Mouse (Mus musculus): ENCODE results near the gene Trpm3. TPM values are rescaled to one million over a fixed set of nuclear protein-coding genes. Genes with fewer than 3 reads are reported as not detected.

The Trpm3 gene
- polyA plus RNA-seq, 1 experiment: 1.1 TPM

DNA sequence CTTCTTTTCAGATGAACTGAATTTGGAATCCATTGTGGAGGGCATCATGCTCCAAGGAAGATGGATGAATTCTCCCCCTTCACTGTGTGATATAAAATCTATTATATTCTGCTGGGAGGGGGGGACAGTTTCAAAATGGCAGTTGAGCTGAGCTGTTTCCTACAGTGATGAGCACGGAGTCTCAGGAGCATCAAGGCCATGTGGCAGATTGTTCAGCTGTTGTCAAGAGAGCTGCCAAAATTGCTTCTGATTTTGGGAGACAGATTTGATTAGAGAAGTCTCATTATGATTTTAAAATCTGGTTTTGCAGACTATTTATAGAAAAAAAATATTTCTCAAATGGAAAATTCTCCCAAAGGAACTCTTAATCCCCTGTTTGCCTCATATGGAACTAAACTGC is 255.9 kb downstream of the Trpm3 start:
- Histone ChIP-seq H3K4me3 (ENCODE audit: insufficient read depth, low read depth, low read length) (no peak overlapping the region), H3K4me1 (ENCODE audit: control insufficient read depth, insufficient read depth, insufficient read length, low read length) (no peaks in the 10 kb centered on the region), H3K27ac (replicated peaks; ENCODE audit: low read depth, low read length) (no peak overlapping the region)

DNA sequence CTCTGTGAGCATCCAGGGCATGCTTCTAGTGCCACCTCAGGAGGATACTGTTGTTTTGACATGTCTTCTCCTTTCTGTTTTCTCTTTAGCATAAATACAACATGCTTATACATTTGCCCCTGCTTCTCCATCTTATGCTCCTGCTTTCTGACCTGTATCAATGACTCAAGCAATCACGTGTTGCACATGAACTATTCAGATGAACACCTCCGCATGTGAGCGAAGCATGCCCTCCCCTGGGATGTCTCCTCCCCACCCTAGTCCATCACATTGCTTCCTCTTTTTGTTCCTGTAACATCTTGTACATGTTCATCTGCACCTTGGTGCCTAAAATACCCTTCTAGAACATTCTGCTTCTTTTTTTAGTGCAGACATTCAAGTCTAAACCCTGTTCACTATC is 265.2 kb downstream of the Trpm3 start:
- Histone ChIP-seq H3K27ac (replicated peaks; ENCODE audit: low read depth, low read length) (no peak overlapping the region), H3K4me3 (ENCODE audit: insufficient read depth, low read depth, low read length) (no peak overlapping the region), H3K4me1 (ENCODE audit: control insufficient read depth, insufficient read depth, insufficient read length, low read length) (no peaks in the 10 kb centered on the region)

DNA sequence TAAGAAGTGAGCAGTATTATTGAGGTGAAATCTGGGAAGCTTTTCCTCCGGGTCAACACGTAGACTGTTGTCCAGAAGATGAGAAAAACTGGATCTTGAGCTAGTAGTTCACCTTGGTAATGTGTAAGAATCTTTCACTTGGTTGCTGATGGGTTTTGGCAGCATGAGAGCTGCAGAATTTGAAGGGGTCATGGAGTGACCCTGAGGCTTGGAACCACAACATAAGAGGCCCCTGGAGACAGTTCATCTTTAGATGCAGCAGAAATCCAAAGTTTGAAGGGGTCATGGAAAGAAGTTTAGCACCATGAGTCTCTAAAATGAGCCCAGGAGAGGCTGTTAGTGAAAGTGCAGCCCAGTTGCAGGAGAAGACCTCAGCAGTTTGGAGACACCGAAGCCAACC is 279.4 kb downstream of the Trpm3 start:
- Histone ChIP-seq H3K4me1 (ENCODE audit: control insufficient read depth, insufficient read depth, insufficient read length, low read length) (no peaks in the 10 kb centered on the region), H3K4me3 (ENCODE audit: insufficient read depth, low read depth, low read length) (no peak overlapping the region), H3K27ac (replicated peaks; ENCODE audit: low read depth, low read length) (no peak overlapping the region)

DNA sequence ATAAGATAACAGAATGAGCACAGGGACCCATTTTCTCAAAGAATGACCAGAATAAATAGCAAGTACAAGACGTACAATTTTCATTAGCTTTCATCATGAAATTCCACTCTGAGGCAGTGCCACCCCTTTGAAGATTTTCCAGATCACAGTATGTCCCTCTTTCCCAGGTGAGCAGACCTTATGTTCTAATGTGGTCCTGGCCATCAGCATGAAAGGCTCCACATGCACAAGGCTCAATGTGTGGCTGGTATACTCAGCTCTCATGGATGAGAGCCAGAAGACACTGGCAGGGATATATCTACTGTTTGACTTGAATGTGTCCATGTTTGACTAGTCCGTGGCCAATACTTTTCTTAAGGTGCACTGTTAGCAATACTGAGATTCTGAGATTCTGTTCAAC is 298.4 kb downstream of the Trpm3 start:
- Histone ChIP-seq H3K4me1 (ENCODE audit: control insufficient read depth, insufficient read depth, insufficient read length, low read length) (no peaks in the 10 kb centered on the region), H3K27ac (replicated peaks; ENCODE audit: low read depth, low read length) (no peak overlapping the region), H3K4me3 (ENCODE audit: insufficient read depth, low read depth, low read length) (no peak overlapping the region)

DNA sequence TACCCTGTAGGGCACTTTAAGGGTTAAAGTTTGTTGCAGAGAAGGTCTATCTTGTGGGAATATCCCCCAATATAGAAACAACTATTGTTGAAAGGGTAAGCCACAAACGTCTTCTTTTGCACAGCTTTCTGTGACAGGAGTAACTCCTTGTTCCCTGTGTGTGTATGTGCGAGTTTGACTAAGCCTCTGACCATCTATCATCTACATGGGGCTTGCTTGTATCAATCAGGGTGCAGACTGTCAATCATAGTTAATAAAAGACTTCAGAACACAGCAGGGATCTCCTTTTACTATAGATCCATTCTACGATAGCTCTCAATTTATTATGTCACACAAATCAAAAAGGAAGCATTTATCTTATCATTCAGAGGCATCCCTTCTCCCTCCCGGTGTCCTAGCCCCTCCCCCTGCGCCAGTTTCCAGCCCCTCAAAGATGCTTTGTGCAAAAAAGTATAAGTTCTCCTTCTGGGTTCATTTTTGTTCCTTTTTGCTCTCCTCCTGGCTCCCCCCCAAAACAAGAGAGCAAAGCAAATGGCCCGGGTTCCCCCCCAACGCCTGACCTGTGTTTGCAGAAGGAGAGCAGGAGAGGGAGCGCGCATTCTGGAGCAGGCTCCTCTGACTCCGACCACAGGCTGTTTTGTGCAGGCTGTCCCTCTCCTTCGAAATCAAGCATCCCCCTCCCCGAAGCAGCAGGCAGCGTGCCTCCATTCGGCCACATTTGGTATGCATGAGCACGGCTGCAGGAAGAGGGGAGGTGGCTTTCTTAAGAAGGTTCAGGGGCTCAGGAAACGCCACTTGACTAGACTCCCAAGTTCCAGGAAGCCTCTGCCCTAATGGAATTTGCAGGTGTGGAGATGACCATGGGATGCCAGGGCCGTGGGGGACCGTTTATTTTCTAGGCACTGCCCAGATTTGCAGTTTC is 308.8 kb downstream of the Trpm3 start:
- Histone ChIP-seq H3K4me1 (ENCODE audit: control insufficient read depth, insufficient read depth, insufficient read length, low read length) (no peaks in the 10 kb centered on the region), H3K27ac (replicated peaks; ENCODE audit: low read depth, low read length) (peak overlapping the region; percentile 74), H3K4me3 (ENCODE audit: insufficient read depth, low read depth, low read length) (peak overlapping the region; percentile 63)

DNA sequence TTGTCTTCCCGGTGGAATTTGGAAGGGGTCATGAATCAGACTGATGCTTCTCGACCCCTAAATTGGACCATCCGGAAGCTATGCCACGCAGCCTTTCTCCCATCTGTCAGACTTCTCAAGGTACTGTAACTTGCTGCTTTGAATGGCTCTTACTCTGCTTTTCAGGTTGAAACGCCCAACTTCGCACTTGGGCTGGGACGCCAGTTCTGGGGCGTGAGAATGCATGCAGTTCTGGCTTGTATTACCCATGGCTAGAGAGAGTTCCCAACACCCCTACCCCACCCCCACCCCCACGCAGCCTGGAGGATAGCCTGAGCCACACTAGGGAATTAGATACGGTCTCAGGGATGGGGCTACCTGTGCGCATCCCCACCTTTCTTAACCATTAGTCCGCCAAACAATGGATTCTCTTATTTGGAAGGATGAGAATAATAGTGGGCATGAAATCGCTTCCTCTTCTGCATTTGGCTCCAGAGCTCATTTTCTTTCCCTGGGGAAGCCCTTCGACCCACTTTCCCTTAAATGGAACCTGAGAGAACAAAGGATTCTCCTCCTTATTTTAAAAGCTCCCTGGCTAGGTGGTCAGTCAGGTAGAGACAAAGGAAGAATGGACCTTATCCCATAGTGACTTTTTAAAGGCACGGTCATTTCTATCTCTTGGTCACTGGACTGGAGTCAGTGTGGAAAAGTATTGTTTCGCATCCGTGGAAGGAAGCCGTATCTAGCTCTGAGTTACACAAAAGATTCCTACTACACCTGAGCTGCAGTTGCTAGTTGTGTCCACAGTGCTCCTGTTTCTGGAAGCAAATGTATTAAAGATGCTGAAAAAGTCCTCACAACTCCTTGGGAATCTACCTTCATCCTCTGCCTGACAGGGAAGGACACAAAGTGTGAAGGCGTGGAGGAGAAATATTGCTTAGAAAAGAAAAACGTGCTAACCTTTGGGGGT is 309.8 kb downstream of the Trpm3 start:
- Histone ChIP-seq H3K4me3 (ENCODE audit: insufficient read depth, low read depth, low read length) (peak overlapping the region; percentile 63), H3K4me1 (ENCODE audit: control insufficient read depth, insufficient read depth, insufficient read length, low read length) (no peaks in the 10 kb centered on the region), H3K27ac (replicated peaks; ENCODE audit: low read depth, low read length) (peak overlapping the region; percentile 74)

DNA sequence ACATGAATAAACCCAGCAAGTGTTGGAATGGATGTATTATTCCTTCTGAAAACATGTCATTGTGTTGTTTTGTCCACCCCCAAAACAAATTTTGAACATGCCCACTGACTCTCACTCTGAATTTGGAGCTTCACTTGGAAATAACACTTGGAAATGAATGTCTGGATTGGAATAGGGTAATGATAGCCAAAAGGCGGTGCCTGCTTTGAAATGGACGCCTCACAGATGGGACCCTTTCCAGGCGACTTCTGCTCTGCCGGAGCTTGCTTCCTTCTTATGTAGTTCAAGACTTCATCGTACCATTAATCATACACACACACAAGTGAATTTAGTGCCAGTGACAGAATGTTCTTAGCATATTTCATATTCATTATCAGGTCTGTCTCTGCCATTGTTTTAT is 312.4 kb downstream of the Trpm3 start:
- Histone ChIP-seq H3K4me1 (ENCODE audit: control insufficient read depth, insufficient read depth, insufficient read length, low read length) (peaks cover 2% of the 10 kb centered on the region), H3K4me3 (ENCODE audit: insufficient read depth, low read depth, low read length) (no peak overlapping the region), H3K27ac (replicated peaks; ENCODE audit: low read depth, low read length) (no peak overlapping the region)

DNA sequence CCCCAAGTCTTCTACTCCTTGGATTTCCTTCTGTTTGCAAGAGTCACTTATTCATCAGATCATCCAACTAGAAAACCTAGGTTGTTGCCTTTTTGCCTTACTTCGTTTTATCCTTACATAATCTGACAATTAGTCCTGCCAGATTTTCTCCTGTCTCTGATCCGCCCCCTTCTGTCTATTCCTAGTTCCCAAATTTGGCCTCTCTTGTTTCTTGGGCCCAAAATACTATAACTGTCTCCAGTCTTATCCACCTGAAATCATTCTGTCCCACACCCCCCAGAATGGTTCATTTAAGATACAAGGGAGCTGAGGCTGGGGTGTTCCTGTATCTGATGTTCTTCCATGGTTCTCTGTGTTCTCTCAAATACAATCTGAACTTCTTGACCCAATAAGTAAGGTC is 318.1 kb downstream of the Trpm3 start:
- H3K27ac ChIP-seq (replicated peaks; ENCODE audit: low read depth, low read length): no peak overlapping the region
- H3K4me1 ChIP-seq (ENCODE audit: control insufficient read depth, insufficient read depth, insufficient read length, low read length): peaks cover 2% of the 10 kb centered on the region
- H3K4me3 ChIP-seq (ENCODE audit: insufficient read depth, low read depth, low read length): no peak overlapping the region

DNA sequence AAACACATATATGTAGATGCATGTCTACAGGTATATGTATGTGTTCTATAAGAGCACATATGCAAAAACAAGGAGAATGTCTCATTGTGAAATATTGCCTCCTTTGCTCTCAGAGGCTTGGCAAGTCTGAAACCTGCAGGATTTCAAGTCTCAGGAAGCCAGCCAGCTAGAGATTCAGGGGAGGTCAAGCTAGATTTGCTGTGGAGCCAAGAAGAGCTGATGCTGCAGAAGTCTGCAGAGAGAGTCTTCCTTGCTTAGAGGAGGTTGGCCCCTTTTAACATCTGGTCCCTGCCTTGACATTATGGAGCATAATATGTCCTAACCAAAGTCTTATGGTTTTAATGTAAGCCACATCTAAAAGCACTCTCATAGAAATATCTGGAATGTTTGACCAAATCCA is 323.2 kb downstream of the Trpm3 start:
- Histone ChIP-seq H3K4me1 (ENCODE audit: control insufficient read depth, insufficient read depth, insufficient read length, low read length) (no peaks in the 10 kb centered on the region), H3K27ac (replicated peaks; ENCODE audit: low read depth, low read length) (no peak overlapping the region), H3K4me3 (ENCODE audit: insufficient read depth, low read depth, low read length) (no peak overlapping the region)

DNA sequence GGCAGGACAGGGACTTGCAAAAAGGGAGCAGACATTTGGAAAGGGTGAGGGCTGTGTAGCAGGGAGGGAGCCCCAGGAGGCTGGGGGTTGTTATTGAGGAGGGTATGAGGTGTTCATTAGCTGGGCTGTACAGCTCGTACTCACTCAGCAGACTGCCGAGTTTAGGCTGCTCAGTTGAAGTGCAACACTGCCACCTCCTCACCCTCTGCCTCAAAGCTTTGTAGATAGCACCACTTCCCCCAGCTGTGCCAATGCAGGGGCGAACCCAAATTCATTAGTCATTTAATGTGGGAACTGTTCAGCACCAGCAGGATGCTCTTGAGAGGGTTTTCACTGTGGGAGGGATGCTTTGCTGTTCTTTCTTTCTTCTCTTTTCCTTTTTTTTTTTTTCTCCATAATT is 324.7 kb downstream of the Trpm3 start:
- no peak overlapping the region for H3K27ac ChIP-seq (replicated peaks; ENCODE audit: low read depth, low read length)
- no peak overlapping the region for H3K4me3 ChIP-seq (ENCODE audit: insufficient read depth, low read depth, low read length)
- no peaks in the 10 kb centered on the region for H3K4me1 ChIP-seq (ENCODE audit: control insufficient read depth, insufficient read depth, insufficient read length, low read length)

DNA sequence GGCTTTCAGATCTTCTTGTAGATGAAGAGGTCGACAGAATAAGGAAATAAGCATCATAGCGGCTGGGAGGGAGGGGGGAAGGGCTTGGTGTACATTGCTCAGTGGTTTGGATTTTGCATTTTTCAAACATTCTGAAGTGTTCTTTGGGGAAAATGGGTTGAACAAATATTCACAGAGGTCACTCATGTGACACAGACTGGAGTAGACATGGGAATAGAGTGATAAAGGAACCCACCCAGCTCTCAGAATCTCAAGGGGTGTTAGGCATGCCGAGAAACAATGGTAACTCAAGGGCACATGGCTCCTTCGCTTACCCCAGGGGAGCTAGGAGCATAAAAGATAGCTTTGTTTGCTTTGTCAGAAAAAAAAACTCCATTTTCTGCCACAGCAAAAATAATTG is 330.8 kb downstream of the Trpm3 start:
- Histone ChIP-seq H3K4me1 (ENCODE audit: control insufficient read depth, insufficient read depth, insufficient read length, low read length) (no peaks in the 10 kb centered on the region), H3K27ac (replicated peaks; ENCODE audit: low read depth, low read length) (no peak overlapping the region), H3K4me3 (ENCODE audit: insufficient read depth, low read depth, low read length) (no peak overlapping the region)

DNA sequence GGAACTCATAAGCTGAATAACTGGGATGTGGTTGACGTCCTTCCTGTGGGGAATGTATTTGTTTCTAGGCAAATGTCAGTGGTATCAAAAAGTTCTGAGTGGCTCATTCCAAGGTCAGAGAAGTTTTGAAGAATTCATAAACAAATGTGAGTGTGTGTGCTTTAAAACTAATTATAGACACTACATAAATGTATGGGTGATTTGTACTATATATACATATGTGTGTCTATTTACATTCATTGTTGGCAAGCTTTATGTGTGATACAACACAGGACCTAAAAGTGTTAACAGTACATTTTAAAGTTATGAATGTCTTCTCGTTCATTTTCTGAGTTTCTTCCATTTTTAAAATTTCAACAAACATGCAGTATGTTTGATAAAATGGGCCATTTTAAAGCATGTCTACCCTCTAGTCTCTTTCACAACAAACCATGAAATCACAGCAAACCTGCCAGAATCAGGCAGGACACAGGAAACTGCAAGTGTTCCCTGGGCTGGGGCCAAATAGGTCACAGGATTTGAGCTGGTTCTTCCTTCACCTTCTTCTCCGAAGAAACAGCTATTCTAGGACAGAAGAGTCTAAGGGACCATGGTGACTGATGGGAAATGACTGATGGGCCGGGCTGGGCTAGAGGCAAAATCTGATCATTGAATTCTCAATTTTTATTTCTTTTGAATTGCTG is 334.3 kb downstream of the Trpm3 start:
- no peaks in the 10 kb centered on the region for H3K4me1 ChIP-seq (ENCODE audit: control insufficient read depth, insufficient read depth, insufficient read length, low read length)
- no peak overlapping the region for H3K4me3 ChIP-seq (ENCODE audit: insufficient read depth, low read depth, low read length)
- H3K27ac ChIP-seq (replicated peaks; ENCODE audit: low read depth, low read length): no peak overlapping the region

DNA sequence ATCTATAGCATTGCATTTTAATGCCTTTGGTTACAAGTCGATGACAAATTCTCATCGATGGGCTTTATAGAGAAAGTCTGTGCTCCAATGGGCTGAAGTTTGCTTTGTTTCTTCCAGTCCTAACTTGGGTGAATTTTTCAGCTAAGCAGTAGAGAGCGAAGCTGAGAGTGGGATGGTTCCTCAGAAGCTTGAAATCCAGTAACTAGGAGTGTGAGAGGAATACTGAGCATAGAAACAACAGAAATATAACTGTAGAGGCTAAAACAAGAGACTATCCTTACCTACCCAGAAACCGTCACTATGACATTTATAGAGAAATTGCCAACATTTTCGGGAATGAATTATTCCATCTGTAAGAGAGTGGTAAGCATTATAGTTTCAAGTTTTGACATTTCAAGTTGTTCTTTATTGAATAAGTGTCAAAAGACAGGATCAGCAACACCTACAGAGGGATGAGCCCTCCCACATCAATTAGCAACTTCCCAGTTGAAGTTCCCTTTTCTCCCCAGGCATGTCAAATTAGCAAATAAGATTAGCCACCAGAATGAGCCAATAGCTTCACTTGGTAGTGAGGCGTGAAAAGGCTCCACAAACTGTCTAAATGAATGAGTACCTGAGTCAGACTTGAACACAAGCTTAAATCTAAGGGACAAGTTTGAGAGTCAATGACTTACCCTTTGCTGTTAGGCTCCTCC is 339.6 kb downstream of the Trpm3 start:
- H3K4me3 ChIP-seq (ENCODE audit: insufficient read depth, low read depth, low read length): no peak overlapping the region
- no peaks in the 10 kb centered on the region for H3K4me1 ChIP-seq (ENCODE audit: control insufficient read depth, insufficient read depth, insufficient read length, low read length)
- no peak overlapping the region for H3K27ac ChIP-seq (replicated peaks; ENCODE audit: low read depth, low read length)

DNA sequence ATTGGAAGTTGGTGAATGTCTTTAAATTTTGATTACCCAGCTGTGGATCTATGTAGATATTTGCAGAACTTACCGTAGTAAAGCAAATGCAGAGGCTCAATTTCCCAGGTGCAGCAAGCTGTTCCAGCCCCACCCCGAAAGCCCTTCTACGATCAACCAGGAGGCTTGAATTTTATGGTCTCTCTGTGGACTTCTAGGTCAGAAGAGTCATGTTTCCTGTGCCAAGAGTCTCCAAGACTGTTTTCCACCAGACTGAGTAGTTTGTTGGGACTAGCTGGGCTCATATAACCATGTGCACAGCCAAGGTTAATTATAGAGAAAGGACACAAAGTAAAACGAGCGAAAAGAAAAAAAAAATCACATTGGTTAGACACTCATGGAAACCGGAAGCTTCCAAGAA is 364.6 kb downstream of the Trpm3 start:
- Histone ChIP-seq H3K4me3 (ENCODE audit: insufficient read depth, low read depth, low read length) (no peak overlapping the region), H3K4me1 (ENCODE audit: control insufficient read depth, insufficient read depth, insufficient read length, low read length) (no peaks in the 10 kb centered on the region), H3K27ac (replicated peaks; ENCODE audit: low read depth, low read length) (no peak overlapping the region)
